Mouse (Mus musculus) stomach, postnatal 0 days (tissue): Measurements from ENCODE around the gene Sult2b1. TPM values are rescaled to one million over a fixed set of nuclear protein-coding genes. Genes with fewer than 3 reads are reported as not detected.

Source experiments
- ATAC-seq: fragments of 200-750 bp; cut with Nextera tagmentation; 2 replicates; pipeline ENCODE4 v1.8.0; 2017; ENCODE audit not compliant: low FRiP score, low TSS enrichment
- DNase-seq: peaks from one replicate; pipeline ENCODE4 v3.0.0-alpha.2; 2016; ENCODE audit warnings: low spot score
- H3K27ac ChIP-seq: fragments of 300-500 bp; sonication (generic); replicated peaks from 2 replicates; pipeline ENCODE4 v1.5.1; 2014; ENCODE audit warnings: mild to moderate bottlenecking, control low read depth
- H3K27me3 ChIP-seq: fragments of 300-500 bp; sonication (generic); 2 replicates; pipeline ENCODE4 v1.6.1; 2014; ENCODE audit warnings: low read length; ENCODE audit not compliant: control insufficient read depth, insufficient read depth
- H3K36me3 ChIP-seq: fragments of 300-500 bp; sonication (generic); 2 replicates; pipeline ENCODE4 v1.6.1; 2014; ENCODE audit warnings: low read length, mixed read lengths; ENCODE audit not compliant: control insufficient read depth, insufficient read depth
- H3K4me1 ChIP-seq: fragments of 300-500 bp; sonication (generic); replicated peaks from 2 replicates; pipeline ENCODE4 v1.6.1; 2014; ENCODE audit warnings: antibody characterized with exemption; ENCODE audit not compliant: control insufficient read depth, insufficient read depth
- H3K4me2 ChIP-seq: fragments of 300-500 bp; sonication (generic); replicated peaks from 2 replicates; pipeline ENCODE4 v1.6.1; 2014; ENCODE audit warnings: low read depth, mild to moderate bottlenecking, control low read depth, moderate library complexity
- H3K4me3 ChIP-seq: fragments of 300-500 bp; sonication (generic); 2 replicates; pipeline ENCODE4 v1.5.1; 2014; ENCODE audit warnings: low read depth, low read length, control low read depth
- H3K9ac ChIP-seq: fragments of 300-500 bp; sonication (generic); 2 replicates; pipeline ENCODE4 v1.6.1; 2014; ENCODE audit warnings: mild to moderate bottlenecking, low read length, control low read depth, mixed read lengths
- H3K9me3 ChIP-seq: fragments of 300-500 bp; sonication (generic); 2 replicates; pipeline ENCODE4 v1.6.1; 2016; ENCODE audit warnings: low read length; ENCODE audit not compliant: control insufficient read depth
- CTCF ChIP-seq: IDR thresholded peaks from 2 replicates; pipeline ENCODE4 v1.5.1; 2016; ENCODE audit warnings: antibody characterized with exemption, low read depth, mild to moderate bottlenecking, moderate library complexity
- EP300 ChIP-seq: optimal IDR thresholded peaks from 2 replicates; pipeline ENCODE3; 2016; ENCODE audit warnings: antibody characterized with exemption
- WGBS: fragments of 180-500 bp; shearing (Covaris S2); extraction: QIAGEN DNeasy Blood & Tissue Kit; methylation state at CpG from one replicate; pipeline ENCODE4 v1.1.7; 2014; 5-methylcytosine and 5-hydroxymethylcytosine counted together
- polyA plus RNA-seq: library from polyadenylated mRNA; unstranded; fragments of >200 nt; fragmentation: Nextera tagmentation; extraction: Ambion mirVana; gene quantifications from 2 replicates; pipeline ENCODE4 v1.2.1, GENCODE M21; 2015

Gene Sult2b1
- polyA plus RNA-seq, 1 experiment from 2014 or later = 87.1 TPM

DNA sequence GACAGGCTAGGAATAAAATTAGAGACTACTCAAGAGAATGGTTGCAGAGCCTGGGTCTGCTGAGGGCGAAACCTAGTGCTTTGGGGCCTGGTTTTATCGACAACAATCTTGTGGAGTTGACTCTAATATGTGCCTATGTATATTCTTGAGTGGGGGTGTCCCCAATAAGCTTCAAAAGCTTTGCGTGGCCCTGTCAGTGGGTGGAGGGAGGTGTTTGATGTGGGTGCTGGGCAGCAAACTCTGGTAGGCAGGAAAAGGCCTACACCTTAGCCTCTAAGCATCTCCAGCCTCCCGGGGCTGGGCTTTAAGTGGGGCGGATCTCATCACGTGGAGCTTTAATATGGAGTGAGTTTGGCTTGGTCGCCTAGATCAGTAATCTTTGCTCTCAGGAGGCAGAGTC lies 14.5 kb upstream of the Sult2b1 start:
- Histone ChIP-seq H3K4me3 (no peak overlapping the region), H3K9ac (no peak overlapping the region)

GRCm38 (mm10) chr7:45798511-45798836 lies 14.0 kb upstream of the Sult2b1 start:
- Histone ChIP-seq H3K27me3 (no peaks in the 10 kb centered on the region), H3K27ac (no peak overlapping the region), H3K4me1 (0 out of 2 replicates have a peak, but pooled peaks cover 5% of the 10 kb centered on the region), H3K9me3 (no peaks in the 10 kb centered on the region), H3K4me3 (peak overlapping the region; percentile 47), H3K36me3 (no peaks in the 10 kb centered on the region), H3K9ac (peak overlapping the region; percentile 64), H3K4me2 (peak overlapping the region; percentile 81)
- DNase-seq (peak; percentile 64), ATAC-seq (no peak)
- WGBS = 8% methylated on average over 19 of the region's 19 CpGs
- no peak for TF ChIP-seq CTCF
- no peak for TF ChIP-seq EP300

More for the DNA sequence above, 14.5 kb upstream of the Sult2b1 start:
- 61% methylated on average over 7 of the region's 7 CpGs for WGBS
- ATAC-seq (no peak), DNase-seq (no peak)
- Histone ChIP-seq H3K9me3 (no peaks in the 10 kb centered on the region), H3K4me2 (peak overlapping the region; percentile 81), H3K27ac (no peak overlapping the region), H3K36me3 (no peaks in the 10 kb centered on the region), H3K4me1 (0 out of 2 replicates have a peak, but pooled peaks cover 5% of the 10 kb centered on the region), H3K27me3 (no peaks in the 10 kb centered on the region)
- TF ChIP-seq EP300 = no peak
- TF ChIP-seq CTCF = no peak

DNA sequence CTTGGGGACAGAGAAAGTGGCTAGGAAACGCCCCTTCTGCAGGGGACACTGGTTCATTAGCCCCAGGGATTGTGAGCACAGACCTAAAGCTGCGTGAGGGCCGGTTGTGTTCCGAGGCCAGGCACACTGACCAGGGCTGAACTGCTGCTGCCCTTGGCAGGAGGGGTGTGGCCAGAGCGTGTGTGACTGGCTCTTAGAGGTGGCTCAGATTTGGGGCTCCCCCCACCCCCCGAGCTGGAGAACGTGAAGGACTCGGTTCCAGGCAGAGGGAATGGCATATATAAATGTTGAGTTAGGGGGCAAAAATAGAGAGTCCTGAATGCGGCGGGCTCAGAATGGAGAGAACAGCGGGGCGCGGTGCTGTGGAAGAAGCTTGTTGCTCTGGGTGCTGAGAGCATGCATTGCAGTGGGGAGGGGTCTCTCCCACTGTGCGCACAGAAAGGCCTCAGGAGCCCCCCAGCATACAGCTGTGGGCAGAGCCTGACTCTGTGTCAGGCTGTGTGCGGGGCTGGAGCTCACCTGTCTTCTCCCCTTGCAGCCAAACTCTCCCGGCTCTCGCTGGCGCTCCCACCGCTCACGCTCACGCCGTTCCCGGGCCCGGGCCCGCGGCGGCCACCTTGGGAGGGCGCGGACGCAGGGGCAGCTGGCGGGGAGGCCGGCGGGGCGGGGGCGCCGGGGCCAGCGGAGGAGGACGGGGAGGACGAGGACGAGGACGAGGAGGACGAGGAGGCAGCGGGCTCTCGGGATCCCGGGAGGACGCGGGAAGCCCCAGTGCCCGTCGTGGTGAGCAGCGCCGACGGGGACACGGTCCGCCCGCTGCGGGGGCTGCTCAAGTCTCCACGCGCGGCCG lies 13.4 kb upstream of the Sult2b1 start:
- Histone ChIP-seq H3K9ac (peak overlapping the region; percentile 64), H3K4me2 (peak overlapping the region; percentile 81), H3K9me3 (no peaks in the 10 kb centered on the region), H3K4me1 (0 out of 2 replicates have a peak, but pooled peaks cover 5% of the 10 kb centered on the region), H3K27ac (no peak overlapping the region), H3K36me3 (no peaks in the 10 kb centered on the region), H3K4me3 (peak overlapping the region; percentile 47), H3K27me3 (no peaks in the 10 kb centered on the region)
- no peak for TF ChIP-seq CTCF
- no peak for TF ChIP-seq EP300
- DNase-seq (peak; percentile 47), ATAC-seq (no peak)
- 5% methylated on average over 58 of the region's 60 CpGs for WGBS

GRCm38 (mm10) chr7:45796950-45797349 lies 12.5 kb upstream of the Sult2b1 start:
- no peak for ATAC-seq
- no peak overlapping the region for H3K4me2 ChIP-seq

GRCm38 (mm10) chr7:45794971-45795370 lies 10.5 kb upstream of the Sult2b1 start:
- H3K4me2 ChIP-seq = no peak overlapping the region
- TF ChIP-seq CTCF (no peak), EP300 (no peak)
- 97% methylated on average over 27 of the region's 29 CpGs for WGBS
- no peak overlapping the region for H3K27ac ChIP-seq
- H3K36me3 ChIP-seq = no peaks in the 10 kb centered on the region
- no peaks in the 10 kb centered on the region for H3K9me3 ChIP-seq
- 0 out of 2 replicates have a peak, but pooled peaks cover 5% of the 10 kb centered on the region for H3K4me1 ChIP-seq
- H3K4me3 ChIP-seq = no peak overlapping the region
- DNase-seq (no peak), ATAC-seq (no peak)
- H3K9ac ChIP-seq = no peak overlapping the region
- no peaks in the 10 kb centered on the region for H3K27me3 ChIP-seq

More at GRCm38 (mm10) chr7:45796950-45797349, 12.5 kb upstream of the Sult2b1 start:
- Histone ChIP-seq H3K9me3 (no peaks in the 10 kb centered on the region), H3K27me3 (no peaks in the 10 kb centered on the region), H3K27ac (no peak overlapping the region), H3K36me3 (no peaks in the 10 kb centered on the region), H3K4me3 (no peak overlapping the region), H3K4me1 (0 out of 2 replicates have a peak, but pooled peaks cover 5% of the 10 kb centered on the region), H3K9ac (no peak overlapping the region)
- no peak for DNase-seq
- no peak for TF ChIP-seq CTCF
- 56% methylated on average over 6 of the region's 6 CpGs for WGBS

DNA sequence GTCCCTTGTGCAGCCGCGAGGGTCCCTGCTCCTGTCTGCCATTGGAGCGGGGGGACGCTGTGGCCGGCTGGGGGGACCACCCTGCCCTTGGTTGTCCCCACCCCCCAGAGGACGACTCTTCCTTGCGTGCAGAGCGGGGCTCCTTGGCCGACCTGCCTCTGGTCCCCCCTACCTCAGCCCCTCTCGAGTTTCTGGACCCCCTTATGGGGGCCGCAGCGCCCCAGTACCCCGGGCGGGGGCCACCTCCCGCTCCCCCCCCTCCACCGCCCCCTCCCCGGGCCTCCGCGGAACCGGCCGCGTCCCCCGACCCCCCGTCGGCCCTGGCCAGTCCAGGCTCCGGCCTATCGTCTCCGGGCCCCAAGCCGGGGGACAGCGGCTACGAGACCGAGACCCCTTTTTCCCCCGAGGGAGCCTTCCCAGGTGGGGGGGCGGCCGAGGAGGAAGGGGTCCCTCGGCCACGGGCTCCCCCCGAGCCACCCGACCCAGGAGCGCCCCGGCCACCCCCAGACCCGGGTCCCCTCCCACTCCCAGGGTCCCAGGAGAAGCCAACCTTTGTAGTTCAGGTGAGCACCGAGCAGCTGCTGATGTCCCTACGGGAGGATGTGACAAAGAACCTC lies 9.6 kb upstream of the Sult2b1 start:
- TF ChIP-seq EP300 = no peak
- TF ChIP-seq CTCF = no peak
- Histone ChIP-seq H3K4me1 (0 out of 2 replicates have a peak, but pooled peaks cover 5% of the 10 kb centered on the region), H3K4me3 (no peak overlapping the region), H3K9ac (no peak overlapping the region), H3K9me3 (no peaks in the 10 kb centered on the region), H3K4me2 (no peak overlapping the region), H3K27ac (no peak overlapping the region), H3K27me3 (no peaks in the 10 kb centered on the region), H3K36me3 (no peaks in the 10 kb centered on the region)
- ATAC-seq (no peak), DNase-seq (no peak)
- 85% methylated on average over 25 of the region's 44 CpGs for WGBS
